Mouse (Mus musculus) bone marrow macrophage, adult 2 months (primary cell): ENCODE measurements around the gene Glb1. TPM values are rescaled to one million over a fixed set of nuclear protein-coding genes. Genes with fewer than 3 reads are reported as not detected.
"Not testable (repeated sequence)": the region's sequence is repeated elsewhere in the genome, so short reads cannot be mapped to it uniquely, and the experiment has no call there.

Experiments
- H3K27ac ChIP-seq: 2 replicates; pipeline ENCODE4 v1.5.1; 2012; ENCODE audit warnings: low read depth, low read length; ENCODE audit not compliant: insufficient read depth
- H3K4me1 ChIP-seq: 2 replicates; pipeline ENCODE4 v1.6.1; 2012; ENCODE audit warnings: low read length; ENCODE audit not compliant: control insufficient read depth, insufficient read depth
- H3K4me3 ChIP-seq: 2 replicates; pipeline ENCODE4 v1.5.1; 2012; ENCODE audit warnings: mild to moderate bottlenecking, low read length, moderate library complexity; ENCODE audit not compliant: insufficient read depth
- CTCF ChIP-seq: IDR thresholded peaks from 2 replicates; pipeline ENCODE4 v1.5.1; 2012; ENCODE audit warnings: low read depth, mild to moderate bottlenecking, low read length, moderate library complexity
- POLR2A ChIP-seq: IDR thresholded peaks from 2 replicates; pipeline ENCODE4 v1.6.1; 2012; ENCODE audit warnings: mild to moderate bottlenecking, low read depth, low read length, borderline replicate concordance
- polyA plus RNA-seq: library from polyadenylated mRNA; stranded (reverse); fragments of >200 nt; gene quantifications from 2 replicates; pipeline ENCODE4 v1.2.4, GENCODE M21; 2012; ENCODE audit not compliant: missing spikeins, insufficient read depth, insufficient read length

The Glb1 gene
- polyA plus RNA-seq, 1 experiment, result 74.4 TPM

- no peak for TF ChIP-seq POLR2A
- TF ChIP-seq CTCF, result no peak
- Histone ChIP-seq H3K4me1 (peaks cover 10% of the 10 kb centered on the region), H3K27ac (no peak overlapping the region), H3K4me3 (no peak overlapping the region)
Measured at GRCm38 (mm10) chr9:114509785-114510184, 108.9 kb downstream of the Glb1 start.

DNA sequence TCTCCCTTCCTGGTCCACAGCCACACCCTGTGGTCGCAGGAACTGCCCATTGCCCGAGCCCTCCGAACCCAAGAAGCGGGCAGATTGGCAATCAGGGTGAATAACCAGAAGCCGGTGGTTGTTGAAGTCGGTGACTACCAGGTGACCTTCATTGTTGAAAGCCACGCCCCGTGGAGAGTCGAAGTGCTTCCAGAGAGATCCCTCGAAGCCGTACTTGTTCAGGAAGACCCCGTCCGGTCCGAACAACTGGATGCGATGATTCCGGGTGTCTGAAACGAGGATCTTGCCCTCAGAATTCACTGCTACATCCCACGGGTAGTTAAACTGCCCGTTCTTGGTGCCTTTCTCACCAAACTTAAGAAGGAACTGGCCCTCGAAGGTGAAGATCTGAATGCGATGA, 112.0 kb downstream of the Glb1 start:
- TF ChIP-seq CTCF (no peak), POLR2A (no peak)
- Histone ChIP-seq H3K4me1 (peaks cover under 1% of the 10 kb centered on the region; the same call in 1 of the 2 replicates), H3K4me3 (no peak overlapping the region), H3K27ac (no peak overlapping the region)

DNA sequence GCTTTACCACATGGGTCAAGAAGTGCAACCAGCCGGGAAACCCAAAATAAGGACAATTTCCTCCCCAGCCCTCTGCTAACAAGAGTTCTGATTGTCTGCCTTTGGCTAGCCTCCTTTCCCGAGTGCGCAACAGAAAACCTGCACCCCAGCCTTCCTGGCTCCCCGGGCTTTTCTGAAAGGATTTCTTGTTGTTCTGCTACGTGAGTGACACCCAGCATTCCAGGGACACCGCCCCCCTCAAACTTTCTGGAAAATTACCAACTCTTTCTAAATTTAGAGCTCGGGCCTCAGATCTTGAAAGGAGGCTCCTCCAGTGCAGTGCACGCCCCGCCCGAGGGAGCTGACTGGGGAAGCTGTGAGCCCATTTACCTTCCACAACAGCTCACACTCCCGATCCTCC, 114.5 kb downstream of the Glb1 start, which contains the start of gene C130032M10Rik:
TSS of gene C130032M10Rik (plus strand) at position 334 of the 400 bp plus-strand sequence.
- H3K27ac ChIP-seq, result no peak within 1 kb of the TSS
- TF ChIP-seq CTCF, result no peak
- no peak for TF ChIP-seq POLR2A
- no peak within 1 kb of the TSS for H3K4me3 ChIP-seq
- H3K4me1 ChIP-seq, result no peaks in the 10 kb centered on the region

- Histone ChIP-seq H3K27ac (no peak overlapping the region), H3K4me1 (no peaks in the 10 kb centered on the region; the same call in 1 of the 2 replicates), H3K4me3 (no peak overlapping the region)
- no peak for TF ChIP-seq POLR2A
- TF ChIP-seq CTCF, result no peak
Measured at GRCm38 (mm10) chr9:114517924-114518497, 117.1 kb downstream of the Glb1 start.

- TF ChIP-seq POLR2A (no peak), CTCF (no peak)
- H3K4me3 ChIP-seq, result no peak overlapping the region
- H3K4me1 ChIP-seq, result no peaks in the 10 kb centered on the region; the same call in 1 of the 2 replicates
- H3K27ac ChIP-seq, result no peak overlapping the region
Measured at GRCm38 (mm10) chr9:114518812-114519477, 118.1 kb downstream of the Glb1 start.

DNA sequence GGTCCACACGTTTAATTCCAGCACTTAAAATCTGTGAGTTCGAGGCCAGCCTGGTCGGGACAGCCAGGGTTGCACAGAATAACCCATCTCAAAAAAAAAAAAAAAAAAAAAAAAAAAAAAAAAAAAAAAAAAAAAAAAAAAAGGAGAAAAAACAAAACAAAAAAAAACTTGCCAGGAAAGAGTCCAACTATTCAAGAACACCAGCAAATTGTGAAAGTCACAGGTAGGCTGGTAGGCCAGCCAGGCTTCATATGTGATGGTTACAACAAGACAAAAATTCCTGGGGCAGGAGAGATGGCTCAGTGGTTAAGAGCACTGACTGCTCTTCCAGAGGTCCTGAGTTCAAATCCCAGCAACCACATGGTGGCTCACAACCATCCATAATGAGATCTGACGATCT, 119.7 kb downstream of the Glb1 start:
- H3K4me1 ChIP-seq, H3K27ac ChIP-seq, H3K4me3 ChIP-seq: not testable (repeated sequence)

DNA sequence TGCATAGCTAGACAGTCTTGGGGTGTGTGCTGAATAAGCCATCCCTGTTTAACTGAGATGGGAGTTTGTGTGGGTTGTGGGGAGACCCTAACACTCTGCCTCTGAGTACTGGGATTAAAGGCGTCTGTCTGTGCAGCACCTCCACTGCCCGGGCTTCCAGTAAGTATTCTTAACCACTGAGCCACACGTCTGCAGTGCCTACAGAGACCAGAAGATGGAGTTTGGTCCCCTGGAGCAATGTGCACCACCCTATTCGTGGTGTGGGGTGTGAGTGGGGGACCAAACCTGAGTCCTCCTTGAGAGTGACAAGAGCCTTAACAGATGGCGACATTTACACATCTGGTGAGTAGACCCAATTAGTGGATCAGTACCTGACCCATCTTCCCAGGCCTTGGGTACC, 121.2 kb downstream of the Glb1 start:
- Histone ChIP-seq H3K4me3 (no peak overlapping the region), H3K27ac (no peak overlapping the region), H3K4me1 (no peaks in the 10 kb centered on the region; the same call in 1 of the 2 replicates)
- TF ChIP-seq CTCF (no peak), POLR2A (no peak)

DNA sequence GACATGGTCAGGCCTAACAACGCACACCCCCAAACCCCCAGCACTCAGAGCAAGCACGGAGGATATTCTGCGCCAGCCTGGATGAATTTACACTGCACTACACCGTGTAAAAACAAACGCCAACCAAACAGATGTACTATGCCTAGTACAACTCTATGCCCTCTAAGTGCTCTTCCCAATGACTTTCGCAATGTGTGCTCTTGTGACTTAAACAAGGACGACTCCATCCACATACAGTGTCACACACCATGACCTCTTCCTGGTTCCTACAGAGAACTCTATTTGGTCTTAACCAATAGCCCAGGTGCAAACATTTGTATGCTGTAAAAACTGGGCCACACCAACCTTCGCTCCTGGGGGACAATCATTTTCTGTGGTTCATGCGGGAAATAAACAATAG, 121.6 kb downstream of the Glb1 start:
- no peak overlapping the region for H3K27ac ChIP-seq
- no peak overlapping the region for H3K4me3 ChIP-seq
- H3K4me1 ChIP-seq, result no peaks in the 10 kb centered on the region; the same call in 1 of the 2 replicates
- TF ChIP-seq POLR2A, result no peak
- TF ChIP-seq CTCF, result no peak

Other genes starting within 250 kb of the Glb1 start
- not detected in 2 replicates for gene Bcl2a1c, start 70.9 kb upstream of the Glb1 start, polyA plus RNA-seq
- gene Crtap, start 10.4 kb upstream of the Glb1 start, polyA plus RNA-seq, result 48.4 and 54.5 TPM in 2 replicates
- 4.9 and 6.7 TPM in 2 replicates for gene Tmppe, start within 50 bp of the Glb1 start, polyA plus RNA-seq
- not detected in 2 replicates for gene Ccr4, start 103.8 kb downstream of the Glb1 start, polyA plus RNA-seq
- not detected in 2 replicates for gene C130032M10Rik, start 114.6 kb downstream of the Glb1 start, polyA plus RNA-seq
- gene Trim71, start 163.3 kb downstream of the Glb1 start, polyA plus RNA-seq, result not detected in 2 replicates
- 23.0 and 24.2 TPM in 2 replicates for gene Cnot10, start 239.1 kb downstream of the Glb1 start, polyA plus RNA-seq